Mouse (Mus musculus) lung, adult 18-20 months (tissue): ENCODE measurements around the gene Extl1.
"Not testable (repeated sequence)": the region's sequence is repeated elsewhere in the genome, so short reads cannot be mapped to it uniquely, and the experiment has no call there.

ENCODE experiments used
- DNase-seq, 2 experiments: peaks; one replicate each; pipeline ENCODE4 v3.0.0; 2022; ENCODE audit warnings: mixed read lengths in 2 of 2

The Extl1 gene

DNA sequence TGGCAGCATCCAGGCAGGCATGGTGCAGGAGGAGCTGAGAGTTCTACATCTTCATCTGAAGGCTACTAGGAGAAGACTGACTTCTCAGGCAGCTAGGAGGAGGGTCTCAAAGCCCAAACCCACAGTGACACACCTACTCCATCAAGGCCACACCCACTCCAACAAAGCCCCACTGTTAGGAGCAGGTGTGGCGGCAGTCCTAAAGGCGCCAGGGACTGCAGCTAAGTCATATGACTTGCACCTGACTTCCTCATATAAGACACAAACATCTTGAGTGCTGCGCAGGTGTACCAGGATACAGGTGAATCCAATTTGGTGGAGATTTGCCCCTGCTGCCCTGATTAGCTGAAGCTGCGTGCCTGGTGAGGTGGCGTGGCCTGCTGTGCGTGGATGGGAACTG lies at the start of gene Extl1:
TSS of gene Extl1 (minus strand) at position 101 of the 400 bp plus-strand sequence.
- not testable (repeated sequence) for DNase-seq

DNA sequence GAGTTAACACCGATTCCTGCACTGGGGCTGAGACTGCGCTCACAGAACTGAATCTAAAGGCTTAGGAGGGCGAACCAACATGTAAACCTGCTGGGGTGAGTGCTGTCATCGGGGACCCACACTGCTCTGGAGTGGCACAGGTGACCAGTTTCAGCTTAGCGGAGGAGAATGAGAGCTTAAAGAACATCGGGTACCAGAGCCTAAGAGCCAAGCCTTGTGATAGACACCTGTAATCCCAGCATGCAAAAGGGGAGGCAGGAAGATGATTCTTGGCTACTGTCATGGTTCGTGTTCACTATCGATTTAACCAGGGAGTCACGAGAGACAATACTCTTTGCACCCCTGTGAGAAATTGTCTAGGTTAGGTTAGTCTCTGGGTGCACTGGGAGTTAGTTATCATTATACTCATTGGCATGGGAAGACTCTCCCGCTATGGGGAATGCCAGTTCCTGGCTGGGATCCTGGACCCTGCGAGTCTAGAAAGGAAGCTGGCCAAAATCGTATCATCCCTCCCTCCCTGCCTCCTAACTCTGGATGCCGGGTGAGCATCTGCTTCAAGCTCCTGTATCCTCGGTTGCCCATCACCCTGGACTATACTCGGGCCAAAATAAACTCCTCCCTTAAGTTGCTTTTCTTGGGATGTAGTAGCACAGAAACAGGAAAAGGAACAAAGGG lies 49.2 kb upstream of the Extl1 start:
- no peak for DNase-seq

DNA sequence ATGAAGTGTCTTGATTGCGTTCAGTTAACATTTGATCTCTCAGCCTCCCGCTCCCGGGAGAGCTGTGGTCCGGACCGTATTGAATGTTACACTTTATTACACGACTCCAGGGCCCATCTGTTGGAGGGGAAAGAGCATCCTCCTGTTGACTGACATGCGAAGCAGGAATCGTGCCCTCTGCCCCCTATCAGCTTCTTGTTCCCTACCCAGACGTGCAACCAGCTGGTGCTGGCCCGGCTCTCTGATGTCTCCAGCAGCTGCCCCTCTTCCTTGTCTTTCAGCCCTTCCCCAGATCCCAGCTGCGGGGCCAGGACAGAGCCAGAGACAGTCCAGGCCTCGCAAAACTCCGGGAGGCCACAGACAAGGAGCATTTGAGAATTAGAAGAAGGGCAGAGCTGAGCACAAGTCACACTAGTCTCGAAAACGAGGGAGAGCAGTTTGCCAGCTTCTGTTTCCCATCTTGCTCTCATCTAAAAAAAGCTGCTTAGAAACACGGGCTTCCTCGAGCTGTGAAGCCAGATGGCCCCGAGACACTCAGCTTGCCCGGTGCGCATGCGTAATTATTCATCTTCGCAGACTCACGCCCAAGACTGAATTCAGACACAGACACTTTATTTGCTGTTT lies 46.8 kb upstream of the Extl1 start:
- DNase-seq, result peak; percentile 26 to 59

DNA sequence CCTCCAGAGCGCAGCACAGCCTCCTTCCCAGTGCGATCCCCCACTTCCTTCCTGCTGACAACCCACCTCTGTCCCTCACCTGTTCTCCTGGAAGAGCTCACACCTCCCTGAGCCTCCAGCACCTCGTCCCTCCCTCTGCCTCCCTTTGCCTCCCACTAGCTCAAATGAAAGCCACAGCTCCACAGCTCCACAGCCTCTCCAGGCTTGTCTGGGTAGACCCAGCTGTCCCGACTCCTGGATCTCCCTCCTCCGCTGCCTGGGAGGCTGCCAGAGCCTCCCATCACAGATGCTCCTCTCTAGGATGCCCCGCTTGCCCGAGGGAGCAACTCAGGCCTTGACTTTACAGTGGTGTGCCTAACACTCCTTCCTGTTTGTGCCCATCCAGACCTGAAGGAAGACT lies 41.4 kb upstream of the Extl1 start:
- DNase-seq, result no peak

DNA sequence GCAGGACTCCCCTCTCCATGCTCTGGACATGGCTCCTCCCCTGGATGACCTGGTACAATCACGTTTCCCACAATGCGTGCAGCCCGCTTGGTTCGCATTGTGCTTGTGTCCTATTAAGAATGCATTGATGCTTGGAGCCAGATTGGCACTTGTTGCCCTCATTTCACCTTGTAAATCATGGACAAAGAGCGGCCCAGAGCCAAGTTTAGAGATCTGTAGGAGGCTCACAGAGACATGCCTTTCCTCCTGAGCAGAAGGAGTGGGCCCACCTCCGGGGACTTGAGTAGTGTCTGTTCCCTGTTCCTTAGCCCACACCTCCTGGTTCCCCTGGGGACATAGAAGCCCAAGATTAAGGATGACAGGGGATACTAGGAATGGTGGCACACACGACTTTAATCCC lies 40.3 kb upstream of the Extl1 start:
- DNase-seq, result no peak

DNA sequence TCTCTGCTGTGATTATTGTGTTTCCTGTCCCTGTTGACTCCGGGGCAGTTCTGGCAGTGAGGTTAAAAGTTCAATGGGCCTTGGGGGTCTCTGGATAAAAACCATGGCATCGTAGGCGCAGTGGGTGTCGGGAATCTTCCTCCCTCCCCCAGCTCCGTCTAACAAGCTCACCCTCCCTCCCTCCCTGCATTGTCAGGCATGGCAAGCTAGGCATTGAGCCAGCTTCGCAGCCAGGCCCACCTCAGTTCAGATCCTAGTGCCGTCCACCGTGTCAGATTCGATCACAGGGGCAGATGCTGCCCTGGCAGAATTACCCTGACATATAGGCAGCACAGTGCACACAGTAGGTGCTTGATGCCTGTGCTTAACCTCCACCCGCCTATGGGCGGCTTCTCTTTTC lies 38.3 kb upstream of the Extl1 start:
- DNase-seq, result no peak

DNA sequence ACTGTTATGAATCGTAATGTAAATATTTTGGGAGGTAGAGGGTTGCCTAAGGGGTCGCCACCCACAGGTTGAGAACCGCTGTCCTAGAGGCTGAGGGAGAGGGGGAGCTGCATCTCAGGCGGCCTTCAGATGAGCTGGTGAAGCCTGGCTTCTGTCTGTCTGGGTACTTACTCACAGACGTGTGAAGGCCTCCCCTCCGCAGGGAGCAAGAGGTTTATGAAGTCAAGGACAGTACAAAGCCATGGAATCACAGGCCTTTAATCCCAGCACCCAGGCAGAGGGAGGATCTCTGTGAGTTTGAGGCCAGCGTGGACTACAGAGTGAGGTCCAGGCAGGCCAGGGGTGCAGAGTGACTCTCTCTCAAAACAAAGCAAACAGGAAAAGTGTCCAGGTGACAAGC lies 33.5 kb upstream of the Extl1 start:
- no peak for DNase-seq

DNA sequence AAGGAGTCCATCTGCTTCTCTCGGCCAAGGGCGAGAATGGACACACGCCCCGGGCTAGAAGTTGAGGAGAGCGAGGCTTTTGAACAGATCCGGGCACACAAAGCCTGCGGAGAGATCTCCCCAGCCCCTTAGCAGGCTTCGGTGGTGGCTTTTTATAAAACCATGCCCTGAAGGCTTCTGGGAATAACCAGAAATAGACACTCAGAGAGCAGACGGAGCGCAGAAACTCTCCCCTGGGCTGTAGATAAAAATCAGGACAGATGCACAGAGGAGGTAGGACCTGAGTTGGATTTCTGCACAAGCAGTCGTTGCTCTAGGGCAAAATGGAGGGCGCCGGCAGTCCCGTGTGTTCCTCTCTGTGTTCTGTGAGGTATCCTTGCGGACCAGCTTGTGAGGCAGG lies 33.0 kb upstream of the Extl1 start:
- DNase-seq, result no peak

DNA sequence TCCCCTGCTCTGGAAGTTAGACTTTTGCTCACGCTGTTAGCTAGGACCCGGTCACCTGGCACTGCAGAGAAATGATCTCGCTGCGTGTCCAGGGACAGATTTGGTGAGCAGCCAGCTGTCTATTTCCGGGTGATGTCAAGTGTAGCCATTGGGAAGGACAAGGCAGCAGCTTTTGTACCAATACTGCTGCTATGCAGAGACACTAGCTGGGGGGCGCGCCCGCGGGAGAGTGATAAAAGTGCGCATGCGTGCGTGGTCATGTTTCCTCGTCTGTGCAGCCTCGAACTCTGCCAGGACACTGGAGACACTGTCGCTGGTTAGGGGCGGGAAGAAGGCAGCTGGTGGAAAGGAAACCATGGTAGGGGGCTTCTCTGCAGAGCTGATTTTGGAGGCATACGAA lies 32.5 kb upstream of the Extl1 start:
- no peak for DNase-seq

DNA sequence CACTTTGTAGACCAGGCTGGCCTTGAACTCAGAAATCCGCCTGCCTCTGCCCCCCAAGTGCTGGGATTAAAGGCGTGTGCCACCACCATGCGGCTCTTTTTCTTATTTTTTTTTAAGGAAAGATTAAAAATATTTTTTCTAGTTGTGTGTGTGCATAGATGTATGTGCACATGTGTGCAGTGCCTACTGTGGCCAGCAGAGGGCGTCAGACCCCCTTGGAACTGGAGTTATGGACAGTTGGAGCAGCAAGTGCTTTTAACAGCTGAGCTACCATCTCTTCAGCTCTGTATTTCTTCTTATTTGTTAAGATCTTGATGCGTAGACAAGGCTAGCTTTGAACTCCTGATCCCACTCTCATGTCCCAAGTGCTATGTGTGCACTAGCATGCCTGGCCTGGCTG lies 25.6 kb upstream of the Extl1 start:
- no peak for DNase-seq

DNA sequence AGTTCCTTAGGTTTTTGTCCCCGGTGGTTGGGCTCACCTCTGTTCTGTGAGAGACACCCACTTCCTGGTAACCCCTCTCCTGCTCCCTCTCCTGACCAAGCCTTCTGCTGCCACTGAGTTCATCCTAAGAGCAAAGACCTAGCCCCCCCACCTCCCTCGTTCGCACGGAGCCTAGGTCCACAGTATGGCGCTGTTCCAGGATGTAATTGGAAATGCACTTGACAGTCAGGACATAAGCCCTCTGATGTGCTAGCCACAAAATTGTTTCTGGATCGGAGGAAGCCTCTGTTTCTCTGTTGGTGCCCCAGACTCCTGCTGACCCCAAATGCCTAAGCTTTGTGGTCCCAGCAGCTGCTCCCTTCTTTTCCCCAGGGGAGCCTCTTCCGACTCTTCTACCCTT lies 20.1 kb upstream of the Extl1 start:
- DNase-seq, result no peak

DNA sequence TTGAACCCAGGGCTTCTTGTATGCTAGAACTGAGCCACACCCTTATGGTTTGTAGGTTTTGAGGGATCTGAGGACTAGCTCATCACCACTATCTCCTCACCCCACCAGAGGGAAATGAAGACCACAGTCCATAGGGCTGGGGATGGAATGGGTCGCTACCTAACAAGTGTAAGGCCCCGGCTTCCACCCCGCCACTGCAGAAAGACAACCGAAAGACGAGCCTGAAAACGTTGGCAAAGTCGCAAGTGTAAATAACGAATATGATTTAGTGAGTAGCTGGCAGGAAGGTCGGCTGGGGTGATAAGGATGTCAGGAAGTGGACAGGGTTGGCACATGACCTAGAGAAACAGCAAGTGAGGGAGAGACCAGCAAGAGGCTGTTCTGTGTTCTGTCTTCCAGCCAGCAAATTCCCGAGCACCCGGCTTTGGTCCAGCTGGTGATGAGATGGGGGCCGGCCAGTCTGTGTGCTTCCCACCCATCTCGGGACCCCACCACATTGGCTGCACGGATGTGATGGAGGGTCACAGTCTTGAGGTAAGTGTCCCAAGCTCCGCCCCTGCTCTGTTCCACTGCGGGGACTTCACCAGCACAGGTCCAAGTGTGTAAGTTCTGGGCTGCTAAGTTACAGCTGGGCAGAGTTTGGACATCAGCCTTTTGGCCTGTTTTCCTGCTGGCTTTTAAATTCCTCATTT lies 19.1 kb upstream of the Extl1 start:
- peak; percentile 71 to 78 for DNase-seq

DNA sequence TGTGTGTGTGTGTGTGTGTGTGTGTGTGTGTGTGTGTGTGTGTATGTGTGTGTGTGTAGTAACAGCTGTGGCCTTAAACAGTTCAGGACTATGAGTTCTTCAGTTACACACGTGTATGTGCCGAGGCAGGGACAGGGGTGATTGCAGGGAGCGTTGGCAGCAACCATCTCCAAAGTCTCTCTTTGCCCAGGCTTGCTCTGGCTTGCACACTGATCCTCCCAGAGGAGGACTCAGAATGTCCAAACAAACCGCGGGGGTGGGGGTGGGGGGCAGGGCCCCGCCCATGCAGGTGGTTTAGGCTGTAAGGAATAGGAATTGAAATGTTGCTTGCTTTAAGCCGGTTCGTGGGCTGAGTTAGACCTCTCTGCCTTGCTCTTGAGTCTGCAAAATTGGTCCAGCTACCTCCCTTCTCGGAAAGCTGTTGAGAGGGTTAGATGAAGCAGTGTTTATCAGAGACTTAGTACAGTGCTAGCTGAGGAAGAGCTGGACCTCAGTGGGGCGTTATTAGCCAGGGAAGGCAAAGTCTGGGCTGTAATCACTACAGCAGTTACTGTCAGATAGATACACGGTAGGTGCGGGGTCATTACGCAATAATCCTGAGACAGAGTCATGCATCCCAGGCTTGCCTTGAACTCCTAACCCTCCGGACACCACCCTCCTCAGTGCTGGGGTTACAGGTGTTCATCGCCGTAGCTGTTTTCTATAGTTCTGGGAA lies 18.4 kb upstream of the Extl1 start:
- peak in 1 of 2 experiments; percentile 32 for DNase-seq

DNA sequence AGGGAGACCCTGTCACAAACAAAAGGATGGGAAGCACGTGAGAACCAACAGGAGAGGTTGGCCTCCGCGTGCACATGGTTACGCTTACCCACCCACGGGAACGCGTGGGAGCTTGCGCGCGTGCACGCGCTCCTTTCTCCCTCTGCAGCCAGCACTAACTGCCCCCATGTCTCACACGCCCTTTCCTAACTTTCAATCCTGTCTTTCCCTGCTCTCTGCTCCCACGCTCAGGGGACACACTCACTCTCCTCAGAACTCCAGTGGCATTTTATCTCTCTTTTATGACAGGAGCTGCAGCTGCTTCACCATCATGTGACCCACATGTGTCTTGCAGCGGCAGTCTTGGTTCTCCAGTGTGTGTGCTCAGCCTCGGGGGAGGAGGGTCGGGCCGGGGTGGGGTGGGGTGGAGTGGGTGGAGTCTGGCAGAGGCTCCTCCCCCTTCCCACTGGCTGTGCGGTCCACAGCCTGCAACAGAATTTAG lies 17.6 kb upstream of the Extl1 start:
- DNase-seq, result peak; percentile 56 to 62

DNA sequence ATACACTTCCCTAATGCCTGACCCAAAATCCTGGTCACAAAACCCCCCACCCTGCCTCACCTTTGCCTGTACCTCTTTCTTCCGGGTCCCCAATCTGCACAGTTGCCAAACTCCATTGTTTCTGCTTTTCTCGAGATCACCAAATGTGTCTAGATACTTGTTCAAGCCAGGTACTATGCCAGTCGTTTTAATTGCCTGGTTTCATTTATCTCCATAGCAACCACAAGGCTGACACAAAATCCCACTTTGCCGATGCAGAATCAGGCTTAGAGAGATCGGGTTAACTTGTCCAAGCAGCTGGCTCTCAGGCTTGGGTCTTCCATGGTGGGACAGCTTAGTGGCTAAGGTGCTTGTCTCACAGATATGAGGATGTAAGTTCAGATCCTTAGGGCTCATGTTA lies 16.6 kb upstream of the Extl1 start:
- no peak for DNase-seq

DNA sequence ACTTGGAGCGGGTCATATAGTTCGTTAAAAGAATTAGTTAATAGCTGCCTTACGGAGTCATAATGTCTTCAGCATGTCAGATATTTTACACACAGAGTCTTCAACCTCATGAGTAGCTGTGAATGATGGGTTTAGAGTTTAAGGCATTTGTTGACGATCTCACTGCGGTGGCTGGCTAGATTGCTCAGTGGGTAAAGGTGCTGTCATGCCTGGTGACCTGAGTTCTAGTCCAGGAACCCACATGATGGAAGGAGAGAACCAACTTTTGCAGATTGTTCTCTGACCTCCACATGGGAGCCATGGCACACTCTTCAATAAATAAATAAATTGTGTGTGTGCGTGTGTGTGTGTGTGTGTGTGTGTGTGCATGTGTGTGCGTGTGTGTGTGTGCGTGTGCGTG lies 14.1 kb upstream of the Extl1 start:
- no peak for DNase-seq

DNA sequence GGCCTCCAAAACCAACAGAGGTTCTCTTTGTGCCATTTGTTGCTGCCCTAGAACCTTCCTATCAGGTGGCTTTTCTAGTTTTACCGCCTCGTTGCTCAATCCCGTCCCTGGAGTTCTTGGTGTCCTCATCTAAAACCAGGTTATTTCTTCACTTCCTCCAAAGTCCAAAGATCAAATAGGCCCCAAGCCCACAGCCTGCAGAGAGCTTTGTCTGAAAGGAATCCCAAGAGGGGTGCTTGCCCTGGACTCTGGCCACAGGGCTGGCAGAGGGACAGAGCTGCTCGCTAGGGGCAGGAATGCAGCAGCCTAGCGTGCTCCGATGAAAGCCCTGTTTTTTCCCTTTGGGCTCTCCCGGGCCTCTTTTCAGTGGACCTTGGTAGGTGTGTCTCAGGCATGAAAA lies 13.5 kb upstream of the Extl1 start:
- peak; percentile 88 to 92 for DNase-seq

DNA sequence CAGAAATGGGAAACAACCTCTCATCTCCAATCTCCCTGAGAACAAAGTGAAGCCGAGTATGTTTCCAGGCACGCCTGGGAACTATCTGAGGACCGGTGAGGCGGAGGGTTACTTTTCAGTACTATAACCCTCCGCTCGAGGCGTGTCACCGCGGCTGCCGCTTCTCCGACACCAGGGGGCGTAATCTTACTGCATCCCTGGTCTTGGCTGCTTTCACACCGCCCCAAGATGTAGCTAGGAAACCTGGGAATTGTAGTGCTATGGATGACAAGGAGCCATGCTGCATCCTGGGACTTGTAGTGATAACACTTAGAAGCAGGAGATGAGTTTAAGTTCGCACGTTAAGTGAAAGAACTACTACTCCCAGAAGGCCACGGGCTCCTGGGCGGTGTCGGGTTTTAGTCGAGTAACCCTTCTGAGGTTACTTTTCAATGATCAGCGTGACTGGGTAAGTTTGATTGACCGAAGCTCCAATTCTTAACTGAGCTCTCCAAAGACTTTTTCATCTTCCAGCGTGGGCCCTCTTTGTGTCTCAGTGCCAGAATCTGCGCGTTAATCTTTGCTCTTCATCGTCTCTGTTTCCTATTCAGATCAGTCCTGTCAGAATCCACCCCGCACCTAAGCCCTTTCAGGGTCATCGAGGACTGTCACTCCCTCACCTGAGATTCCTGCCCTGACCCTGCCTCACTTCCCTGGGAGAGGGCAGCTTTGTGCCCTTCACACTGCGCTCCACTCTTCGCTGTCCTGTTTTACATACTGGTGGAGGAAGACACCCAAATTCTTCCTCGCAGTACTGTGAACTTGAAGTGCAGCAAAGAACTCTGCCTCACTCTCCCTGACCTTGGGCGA lies 12.6 kb upstream of the Extl1 start, which contains the start of gene Pafah2:
TSS of gene Pafah2 (plus strand) at position 344 of the 849 bp plus-strand sequence.
- DNase-seq, result peak; percentile 94 to 97

DNA sequence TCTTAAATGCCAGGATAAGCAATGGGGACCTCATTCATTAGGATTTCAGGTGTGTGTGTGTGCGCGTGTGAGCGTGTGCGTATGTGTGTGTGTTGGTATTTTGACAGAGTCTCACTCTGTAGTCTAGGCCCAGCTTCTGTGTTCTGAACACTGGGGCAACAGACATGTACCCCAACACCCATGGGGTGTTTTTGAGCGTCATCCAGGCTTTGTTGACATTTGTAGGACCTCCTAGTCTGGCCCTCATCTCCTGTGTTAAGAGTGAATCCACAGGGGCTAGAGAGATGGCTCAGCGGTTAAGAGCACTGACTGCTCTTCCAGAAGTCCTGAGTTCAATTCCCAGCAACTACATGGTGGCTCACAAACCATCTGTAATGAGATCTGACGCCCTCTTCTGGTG lies 11.5 kb upstream of the Extl1 start:
- DNase-seq, result no peak

DNA sequence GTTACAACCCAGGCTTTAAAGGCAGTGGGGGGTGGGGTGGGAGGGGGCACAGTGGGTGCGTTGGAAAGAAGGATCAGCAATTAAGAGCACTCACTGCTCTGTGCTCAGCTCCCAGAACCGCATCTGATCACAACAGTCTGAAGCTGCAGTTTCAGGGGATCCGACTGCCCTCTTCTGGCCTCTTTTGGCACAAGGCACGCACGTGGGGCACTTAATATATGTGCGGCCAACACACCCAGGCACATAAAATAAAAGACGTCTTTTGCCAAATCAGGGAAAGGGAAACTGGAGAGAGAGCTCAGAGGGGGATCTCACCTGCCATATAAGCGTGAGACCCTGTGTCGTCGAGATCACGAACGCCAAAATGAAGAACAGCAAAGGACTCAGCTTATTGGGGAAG lies 9.4 kb upstream of the Extl1 start:
- peak in 1 of 2 experiments; percentile 52 for DNase-seq

DNA sequence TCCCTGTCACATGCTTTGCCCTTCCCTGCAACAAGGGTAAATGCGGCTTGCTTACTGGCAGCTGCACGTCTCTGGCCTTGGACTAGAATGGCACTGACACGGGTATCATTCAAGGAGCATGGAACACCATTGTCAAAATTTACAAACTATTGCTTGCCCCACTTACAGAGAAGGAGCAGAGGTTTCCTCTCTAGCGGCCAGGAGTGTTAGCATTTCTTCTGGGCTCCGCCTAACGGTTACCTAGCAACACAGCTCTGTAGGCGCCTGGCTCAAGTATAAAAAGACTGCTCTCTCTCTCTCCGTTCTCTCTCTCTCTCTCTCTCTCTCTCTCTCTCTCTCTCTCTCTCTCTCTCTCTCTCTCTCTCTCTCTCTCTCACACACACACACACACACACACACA lies 8.9 kb upstream of the Extl1 start:
- peak; percentile 65 to 82 for DNase-seq

DNA sequence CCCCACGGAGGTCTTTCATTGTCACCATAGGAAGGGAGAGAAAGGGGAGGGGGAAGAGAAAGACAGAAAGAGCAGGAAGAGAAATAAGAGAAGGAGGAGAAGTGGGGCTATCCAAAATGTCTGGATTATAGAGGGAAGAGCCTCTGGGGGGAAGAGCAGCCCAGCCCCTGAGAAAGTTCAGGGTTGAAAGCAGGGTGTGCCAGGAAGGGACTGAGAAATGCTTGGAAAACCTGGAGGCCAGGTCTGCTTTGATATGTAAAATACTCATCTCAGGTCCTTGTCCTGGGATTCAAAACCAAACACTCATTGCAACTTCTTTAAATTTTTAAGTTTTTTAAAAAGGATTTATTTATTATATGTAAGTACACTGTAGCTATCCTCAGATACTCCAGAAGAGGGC lies 8.0 kb upstream of the Extl1 start:
- DNase-seq, result no peak
